Mouse (Mus musculus): ENCODE measurements around the gene Lats2. TPM values are rescaled to one million over a fixed set of nuclear protein-coding genes. Genes with fewer than 3 reads are reported as not detected.

Lats2 gene
- 27.7 and 33.2 TPM in 2 replicates for polyA plus RNA-seq (2015; fragmentation: Nextera tagmentation; extraction: Ambion mirVana)

GRCm38 (mm10) chr14:57758237-57758636, at the start of gene Lats2:
Gene Lats2, minus strand, starts transcription at chr14:57758388.

GRCm38 (mm10) chr14:57797991-57798931, 40.1 kb upstream of the Lats2 start, which contains the start of gene Sap18:
Gene Sap18, plus strand, starts transcription at chr14:57798180.

GRCm38 (mm10) chr14:57746001-57746771, 12.0 kb downstream of the Lats2 start, which contains the start of gene Gm49361:
Gene Gm49361, minus strand, starts transcription at chr14:57746103.

GRCm38 (mm10) chr14:57664822-57665627, 93.2 kb downstream of the Lats2 start, which contains the start of gene Xpo4:
Gene Xpo4, minus strand, starts transcription at chr14:57665430.

Small RNA genes within 50 kb of the gene (microRNA-seq; reads per million reads assigned to microRNA genes)
- gene Mir3077: not detected

Other genes with a start within 250 kb of the Lats2 start
- gene Il17d, start 233.6 kb downstream of the Lats2 start, polyA plus RNA-seq (2015; fragmentation: Nextera tagmentation; extraction: Ambion mirVana): 27.4 and 30.9 TPM in 2 replicates
- 88.1 and 95.5 TPM in 2 replicates for gene Eef1akmt1, start 186.8 kb downstream of the Lats2 start, polyA plus RNA-seq (2015; fragmentation: Nextera tagmentation; extraction: Ambion mirVana)
- 6.2 and 8.5 TPM in 2 replicates for gene Xpo4, start 93.0 kb downstream of the Lats2 start, polyA plus RNA-seq (2015; fragmentation: Nextera tagmentation; extraction: Ambion mirVana)
- gene Gm49361, start 12.3 kb downstream of the Lats2 start, polyA plus RNA-seq (2015; fragmentation: Nextera tagmentation; extraction: Ambion mirVana): not detected in 2 replicates
- gene Sap18, start 39.8 kb upstream of the Lats2 start, polyA plus RNA-seq (2015; fragmentation: Nextera tagmentation; extraction: Ambion mirVana): 15.4 and 16.3 TPM in 2 replicates
- gene Ska3, start 67.8 kb upstream of the Lats2 start, polyA plus RNA-seq (2015; fragmentation: Nextera tagmentation; extraction: Ambion mirVana): 4.8 and 7.8 TPM in 2 replicates
- gene Mrpl57, start 67.8 kb upstream of the Lats2 start, polyA plus RNA-seq (2015; fragmentation: Nextera tagmentation; extraction: Ambion mirVana): 171 and 199 TPM in 2 replicates
- gene Zdhhc20, start 131.9 kb upstream of the Lats2 start, polyA plus RNA-seq (2015; fragmentation: Nextera tagmentation; extraction: Ambion mirVana): 50.4 and 60.6 TPM in 2 replicates
- 54.2 and 59.7 TPM in 2 replicates for gene Micu2, start 240.9 kb upstream of the Lats2 start, polyA plus RNA-seq (2015; fragmentation: Nextera tagmentation; extraction: Ambion mirVana)